24 mouse cellular contexts compared by ENCODE assay signal in the genomic region with DNA sequence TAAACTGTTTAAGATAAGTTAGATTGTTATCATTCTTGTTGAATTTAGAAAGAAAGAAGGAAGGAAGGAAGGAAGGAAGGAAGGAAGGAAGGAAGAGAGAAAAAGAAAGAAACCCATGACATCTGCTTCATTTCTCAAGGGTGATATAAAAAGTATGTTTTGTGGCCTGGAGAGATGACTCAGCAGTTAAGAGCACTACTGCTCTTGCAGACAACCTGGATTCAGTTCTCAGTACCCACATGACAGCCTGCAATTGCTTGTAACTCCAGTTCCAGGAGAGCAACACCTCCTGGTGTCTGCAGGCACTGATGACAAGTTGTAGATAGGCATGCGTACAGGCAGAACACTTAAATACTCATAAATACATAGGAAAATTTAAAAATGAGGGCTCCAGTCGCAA.
A peak's percentile ranks its signal among the peaks of the same experiment; 100 is the strongest.
DNase-seq lines count a peak whose midpoint lies in the region; ATAC-seq and TF ChIP-seq lines count a peak whose summit lies in the region.
"Had no signal": no experiment of that assay in that cellular context is flagged by ENCODE, and none has a peak within 500 bp of the region (broad histone marks: within the 10 kb centered on the region; RNA-seq: fewer than 3 reads in every experiment).

No protein-coding gene starts in this region.

- no peak for ATAC-seq in intestine, embryonic 15.5 days
- ATAC-seq: forebrain, embryonic 14.5 days; hindbrain, postnatal 0 days had no signal

- no peak overlapping the region for H3K4me3 ChIP-seq in ES-E14 (ENCODE audit: insufficient read depth in 1 of 2, low read depth in 1 of 2, low read length in 2 of 2, poor library complexity in 1 of 2, severe bottlenecking in 1 of 2)
- H3K4me3 ChIP-seq in intestine, embryonic 15.5 days (replicated peaks): no peak overlapping the region
- H3K4me3 ChIP-seq: embryonic facial prominence, embryonic 15.5 days; erythroblast, embryonic 14.5 days; forebrain, embryonic 10.5 days; heart, embryonic 15.5 days; hindbrain, embryonic 13.5 days had no signal

- in situ Hi-C loops in ES-E14 (cut with MboI; ENCODE audit: low sequenced_read_pairs in 2 of 2, unreplicated experiment in 2 of 2): no loop called here

- WGBS in intestine, embryonic 15.5 days: 93% methylated on average over 2 of the region's 2 CpGs

- DNase-seq in 416B (ENCODE audit: low read depth): peak; percentile 80
- no peak for DNase-seq in ES-E14 (ENCODE audit: low read depth, low spot score)
- DNase-seq in brain, adult 2 months (ENCODE audit: low read depth, low spot score): peak; percentile 48
- DNase-seq in right cerebral cortex, postnatal 14 days: no peak
- DNase-seq in kidney, postnatal 10 days: no peak
- DNase-seq in cerebellum, adult 18-20 months: no peak
- DNase-seq: adrenal gland, adult 8-10 months; adrenal gland, postnatal 36 days; cerebellum, adult 11-12 months; cerebellum, adult 9-11 months; cerebellum, postnatal 36 days; gastrocnemius, postnatal 10 days; heart, adult 18-20 months; heart, postnatal 14 days; kidney, adult 18-20 months had no signal

- H3K27ac ChIP-seq in ES-E14 (ENCODE audit: insufficient read depth, low read depth, low read length, poor library complexity, severe bottlenecking): no peak overlapping the region
- no peak overlapping the region for H3K27ac ChIP-seq in intestine, embryonic 15.5 days
- H3K27ac ChIP-seq: embryonic facial prominence, embryonic 15.5 days; forebrain, embryonic 10.5 days; heart, embryonic 15.5 days; hindbrain, embryonic 13.5 days; hindbrain, postnatal 0 days had no signal

- no peaks in the 10 kb centered on the region for H3K9me3 ChIP-seq in ES-E14 (ENCODE audit: control insufficient read depth, insufficient read depth, low read depth, low read length)
- no peaks in the 10 kb centered on the region for H3K9me3 ChIP-seq in intestine, embryonic 15.5 days
- H3K9me3 ChIP-seq: embryonic facial prominence, embryonic 15.5 days; forebrain, embryonic 10.5 days; heart, embryonic 15.5 days; hindbrain, embryonic 13.5 days had no signal

- H3K36me3 ChIP-seq in ES-E14 (ENCODE audit: control insufficient read depth, insufficient read depth, low read length, poor library complexity, severe bottlenecking): peaks cover 3% of the 10 kb centered on the region; the same call in 1 of the 2 replicates
- H3K36me3 ChIP-seq in intestine, embryonic 15.5 days: peaks cover 7% of the 10 kb centered on the region; the same call in 1 of the 2 replicates

- H3K4me2 ChIP-seq in intestine, embryonic 15.5 days (replicated peaks): no peak overlapping the region
- H3K4me2 ChIP-seq: embryonic facial prominence, embryonic 15.5 days; heart, embryonic 11.5 days; heart, embryonic 15.5 days; hindbrain, embryonic 13.5 days had no signal

- no peak overlapping the region for H3K9ac ChIP-seq in ES-E14 (ENCODE audit: insufficient read depth, low read depth, low read length, poor library complexity, severe bottlenecking)
- H3K9ac ChIP-seq in intestine, embryonic 15.5 days: no peak overlapping the region
- H3K9ac ChIP-seq: embryonic facial prominence, embryonic 15.5 days; heart, embryonic 15.5 days; hindbrain, embryonic 13.5 days had no signal

- no peaks in the 10 kb centered on the region for H3K27me3 ChIP-seq in intestine, embryonic 15.5 days (replicated peaks)
- H3K27me3 ChIP-seq: embryonic facial prominence, embryonic 15.5 days; heart, embryonic 15.5 days; hindbrain, embryonic 13.5 days had no signal

- no peaks in the 10 kb centered on the region for H3K4me1 ChIP-seq in ES-E14 (ENCODE audit: control insufficient read depth in 2 of 2, insufficient read depth in 2 of 2, low read length in 2 of 2, poor library complexity in 1 of 2)
- no peaks in the 10 kb centered on the region for H3K4me1 ChIP-seq in intestine, embryonic 15.5 days (replicated peaks)
- H3K4me1 ChIP-seq: embryonic facial prominence, embryonic 15.5 days; forebrain, embryonic 10.5 days; hindbrain, embryonic 13.5 days had no signal

TF ChIP-seq in ES-E14, 5 proteins besides CTCF, POLR2A, EP300 and RAD21:
- TF ChIP-seq ZNF384 (IDR thresholded peaks at IDR 0.05; ENCODE audit: low read depth, low read length) (no peak), CHD2 (IDR thresholded peaks at IDR 0.05; ENCODE audit: low read depth, low read length) (no peak), HCFC1 (IDR thresholded peaks at IDR 0.05; ENCODE audit: borderline replicate concordance, insufficient read depth, low read length) (no peak), MAFK (IDR thresholded peaks at IDR 0.05; ENCODE audit: insufficient read depth, low read depth, low read length) (peak; percentile 45; the same call in 1 of the 2 replicates), ZC3H11A (IDR thresholded peaks at IDR 0.05; ENCODE audit: borderline replicate concordance, low read depth, low read length) (no peak)
TF ChIP-seq in ES-E14: peak in this region for 1.

Comparison
In these comparisons a context has a peak if more than half of its experiments do, and no peak if none do; other contexts are left out.
1. DNase-seq: peak in 416B (single experiment) and brain, adult 2 months (single experiment); none in ES-E14 (single experiment), right cerebral cortex, postnatal 14 days (single experiment), kidney, postnatal 10 days (single experiment) and cerebellum, adult 18-20 months (0 of 2).